Mouse (Mus musculus) ES-Bruce4 (cell line): Measurements from ENCODE around the gene Taf8. TPM values are rescaled to one million over a fixed set of nuclear protein-coding genes. Genes with fewer than 3 reads are reported as not detected.

Experiments used
- H3K27ac ChIP-seq: 2 replicates; pipeline ENCODE4 v1.5.1; 2012; ENCODE audit warnings: low read length, inconsistent platforms; ENCODE audit not compliant: insufficient read depth
- H3K27me3 ChIP-seq: 2 replicates; pipeline ENCODE4 v1.6.1; 2012; ENCODE audit warnings: mild to moderate bottlenecking, low read length, inconsistent platforms; ENCODE audit not compliant: control insufficient read depth, poor library complexity, insufficient read depth, severe bottlenecking
- H3K36me3 ChIP-seq: 2 replicates; pipeline ENCODE4 v1.6.1; 2012; ENCODE audit warnings: inconsistent platforms, mild to moderate bottlenecking, low read length, moderate library complexity; ENCODE audit not compliant: control insufficient read depth, poor library complexity, insufficient read depth, severe bottlenecking
- H3K4me1 ChIP-seq: one replicate; pipeline ENCODE4 v1.8.1; 2011; ENCODE audit warnings: low read length; ENCODE audit not compliant: control insufficient read depth, insufficient read depth
- H3K4me3 ChIP-seq: 2 replicates; pipeline ENCODE4 v1.5.1; 2011; ENCODE audit warnings: low read depth, mild to moderate bottlenecking, low read length
- H3K9ac ChIP-seq: 2 replicates; pipeline ENCODE4 v1.6.1; 2012; ENCODE audit warnings: low read depth, mild to moderate bottlenecking, inconsistent platforms; ENCODE audit not compliant: poor library complexity, severe bottlenecking
- H3K9me3 ChIP-seq: replicated peaks from 2 replicates; pipeline ENCODE4 v1.6.1; 2012; ENCODE audit warnings: mild to moderate bottlenecking, low read length, inconsistent platforms; ENCODE audit not compliant: control insufficient read depth, poor library complexity, insufficient read depth, severe bottlenecking
- CTCF ChIP-seq: IDR thresholded peaks from one replicate; pipeline ENCODE4 v1.8.1; 2011; ENCODE audit warnings: low read depth, low read length
- EP300 ChIP-seq: IDR thresholded peaks from 2 replicates; pipeline ENCODE4 v1.6.1; 2011; ENCODE audit warnings: low read depth, low read length; ENCODE audit not compliant: insufficient read depth
- POLR2A ChIP-seq: IDR thresholded peaks from one replicate; pipeline ENCODE4 v1.8.1; 2011; ENCODE audit warnings: low read length; ENCODE audit not compliant: insufficient read depth
- polyA plus RNA-seq: library from polyadenylated mRNA; stranded (reverse); fragments of >200 nt; gene quantifications from 2 replicates; pipeline ENCODE4 v1.2.4, GENCODE M21; 2011; ENCODE audit warnings: low read depth; ENCODE audit not compliant: missing spikeins, insufficient read depth, insufficient read length

Taf8 gene
- polyA plus RNA-seq, 1 experiment, result 46.6 TPM

DNA sequence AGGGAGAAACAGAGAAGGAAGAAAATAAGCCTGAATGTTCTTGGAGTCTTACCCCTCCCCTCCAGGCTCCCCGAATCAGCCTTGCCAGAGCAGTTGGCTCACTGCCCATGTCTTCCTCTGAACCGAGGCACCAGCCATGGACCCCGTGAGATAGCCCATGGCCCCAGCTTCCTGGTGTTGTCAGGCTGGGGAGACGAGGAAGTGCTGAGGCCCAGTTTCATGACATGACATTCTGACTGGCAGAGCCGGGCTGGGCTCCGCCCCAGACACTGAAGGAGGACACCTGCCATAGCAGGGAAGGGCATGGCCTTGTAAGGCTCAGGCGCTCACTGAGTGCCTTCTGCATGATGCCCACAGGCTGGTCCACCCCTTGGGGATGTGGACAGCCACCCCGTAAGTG is 47.4 kb downstream of the Taf8 start:
- TF ChIP-seq CTCF, result no peak
- Histone ChIP-seq H3K36me3 (no peaks in the 10 kb centered on the region), H3K27ac (no peak overlapping the region), H3K4me3 (no peak overlapping the region), H3K4me1 (peaks cover 11% of the 10 kb centered on the region), H3K9ac (no peak overlapping the region), H3K9me3 (no peaks in the 10 kb centered on the region), H3K27me3 (no peaks in the 10 kb centered on the region)

DNA sequence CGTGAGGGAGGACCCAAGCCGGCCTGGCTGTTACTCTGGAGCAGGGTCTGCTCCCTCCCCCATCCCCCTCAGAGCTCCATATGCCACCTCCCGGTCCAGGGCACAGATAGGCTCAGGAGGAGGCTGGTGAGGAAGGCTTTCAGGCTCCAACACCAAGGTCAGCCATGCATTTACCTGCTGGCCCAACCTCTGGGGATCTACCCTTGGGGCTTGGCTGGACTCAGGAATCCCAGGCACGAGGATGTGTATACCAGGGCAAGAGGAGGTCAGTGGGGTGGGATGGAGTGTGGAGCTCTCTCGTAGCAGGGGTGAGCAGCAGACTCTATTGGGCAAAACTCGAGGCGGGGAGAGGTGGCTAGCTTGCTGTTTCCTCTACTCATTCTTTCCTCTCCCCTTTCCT is 49.2 kb downstream of the Taf8 start:
- TF ChIP-seq POLR2A, result no peak
- no peak for TF ChIP-seq CTCF
- TF ChIP-seq EP300, result no peak
- no peak overlapping the region for H3K27ac ChIP-seq
- H3K36me3 ChIP-seq, result no peaks in the 10 kb centered on the region
- H3K9me3 ChIP-seq, result no peaks in the 10 kb centered on the region
- H3K27me3 ChIP-seq, result no peaks in the 10 kb centered on the region
- no peak overlapping the region for H3K9ac ChIP-seq
- no peak overlapping the region for H3K4me3 ChIP-seq
- peaks cover 19% of the 10 kb centered on the region for H3K4me1 ChIP-seq

DNA sequence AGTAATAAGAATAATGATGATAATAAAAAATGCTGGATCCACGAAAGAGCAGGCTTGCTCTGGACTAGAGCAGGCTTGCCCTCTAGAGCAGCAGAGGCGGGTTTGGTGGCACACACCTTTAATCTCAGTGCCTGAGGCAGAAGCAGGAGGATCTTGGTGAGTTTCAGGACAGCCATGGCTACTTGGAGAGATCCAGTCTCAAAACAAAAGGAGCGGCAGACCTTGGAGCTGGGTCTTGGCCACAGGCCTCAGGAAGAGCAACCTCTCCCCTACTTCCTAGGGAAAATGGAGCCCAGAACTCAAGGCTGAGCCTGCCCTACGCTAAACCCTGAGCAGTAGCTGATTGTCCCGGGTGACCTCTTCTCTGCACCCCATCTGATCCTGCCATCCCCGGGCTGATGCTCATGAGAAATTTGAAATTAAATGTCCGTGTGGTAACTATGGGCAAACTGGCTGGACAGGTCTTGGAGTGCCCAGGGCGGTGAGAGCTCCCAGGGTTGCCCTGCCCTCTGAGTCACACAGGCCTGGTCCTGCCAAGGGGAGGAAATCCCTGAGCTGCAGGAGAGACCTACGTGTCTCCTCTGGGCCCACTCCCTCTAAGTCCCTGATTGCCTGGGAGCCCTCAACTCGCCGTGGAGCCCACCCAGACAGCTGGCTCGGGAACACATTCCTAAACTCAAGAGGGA is 51.1 kb downstream of the Taf8 start:
- H3K9ac ChIP-seq, result no peak overlapping the region
- H3K4me1 ChIP-seq, result peaks cover 19% of the 10 kb centered on the region
- no peak for TF ChIP-seq CTCF
- no peak for TF ChIP-seq POLR2A
- TF ChIP-seq EP300, result no peak
- no peaks in the 10 kb centered on the region for H3K9me3 ChIP-seq
- no peak overlapping the region for H3K27ac ChIP-seq
- H3K27me3 ChIP-seq, result no peaks in the 10 kb centered on the region
- H3K4me3 ChIP-seq, result no peak overlapping the region
- no peaks in the 10 kb centered on the region for H3K36me3 ChIP-seq

DNA sequence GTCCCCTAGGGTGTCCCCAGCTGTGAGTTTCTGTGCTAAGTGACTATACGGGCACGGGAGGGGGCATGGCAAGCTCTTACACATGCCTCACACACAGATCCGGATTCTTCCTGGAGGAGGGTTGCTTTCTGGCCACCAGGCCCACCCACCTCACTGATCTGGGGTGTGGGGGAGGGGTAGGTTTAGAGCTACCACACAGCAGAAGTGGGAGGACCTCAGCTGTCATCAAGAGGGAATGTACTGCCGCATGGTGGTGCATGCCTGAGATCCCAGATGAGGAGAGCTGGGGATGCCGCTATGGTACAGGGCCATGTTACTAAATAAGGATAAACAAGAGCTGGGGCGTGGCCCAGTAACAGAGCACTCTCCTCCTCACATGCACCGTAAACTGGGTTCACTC is 51.9 kb downstream of the Taf8 start:
- Histone ChIP-seq H3K27ac (no peak overlapping the region), H3K36me3 (no peaks in the 10 kb centered on the region), H3K4me1 (peaks cover 19% of the 10 kb centered on the region), H3K9ac (no peak overlapping the region), H3K4me3 (no peak overlapping the region), H3K9me3 (no peaks in the 10 kb centered on the region), H3K27me3 (no peaks in the 10 kb centered on the region)
- TF ChIP-seq CTCF (no peak), EP300 (no peak), POLR2A (no peak)

DNA sequence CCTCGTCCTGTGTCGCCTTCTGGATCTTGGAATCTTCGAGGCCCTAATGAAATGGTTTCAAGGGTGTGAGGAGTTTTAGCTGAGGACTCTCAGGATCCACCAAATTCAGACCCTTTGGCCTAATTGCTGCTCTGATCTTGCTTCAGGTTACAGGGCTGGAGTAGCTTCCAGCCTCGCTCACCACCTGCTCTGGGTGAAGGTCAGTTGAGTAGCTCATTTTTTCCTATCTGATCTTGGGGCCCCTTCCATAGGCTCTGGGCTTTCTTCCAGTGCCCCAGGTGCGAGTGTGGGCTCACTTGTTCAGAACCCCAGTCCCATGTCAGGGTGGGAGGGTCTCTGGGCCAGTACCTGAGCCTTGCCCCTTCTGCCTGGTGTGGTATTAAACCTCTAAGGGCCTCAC is 52.7 kb downstream of the Taf8 start:
- no peaks in the 10 kb centered on the region for H3K36me3 ChIP-seq
- no peak overlapping the region for H3K9ac ChIP-seq
- peak overlapping the region; percentile 5; the same call in 1 of the 2 replicates for H3K27ac ChIP-seq
- H3K4me3 ChIP-seq, result no peak overlapping the region
- H3K4me1 ChIP-seq, result peaks cover 19% of the 10 kb centered on the region
- no peaks in the 10 kb centered on the region for H3K27me3 ChIP-seq
- no peaks in the 10 kb centered on the region for H3K9me3 ChIP-seq
- no peak for TF ChIP-seq EP300

DNA sequence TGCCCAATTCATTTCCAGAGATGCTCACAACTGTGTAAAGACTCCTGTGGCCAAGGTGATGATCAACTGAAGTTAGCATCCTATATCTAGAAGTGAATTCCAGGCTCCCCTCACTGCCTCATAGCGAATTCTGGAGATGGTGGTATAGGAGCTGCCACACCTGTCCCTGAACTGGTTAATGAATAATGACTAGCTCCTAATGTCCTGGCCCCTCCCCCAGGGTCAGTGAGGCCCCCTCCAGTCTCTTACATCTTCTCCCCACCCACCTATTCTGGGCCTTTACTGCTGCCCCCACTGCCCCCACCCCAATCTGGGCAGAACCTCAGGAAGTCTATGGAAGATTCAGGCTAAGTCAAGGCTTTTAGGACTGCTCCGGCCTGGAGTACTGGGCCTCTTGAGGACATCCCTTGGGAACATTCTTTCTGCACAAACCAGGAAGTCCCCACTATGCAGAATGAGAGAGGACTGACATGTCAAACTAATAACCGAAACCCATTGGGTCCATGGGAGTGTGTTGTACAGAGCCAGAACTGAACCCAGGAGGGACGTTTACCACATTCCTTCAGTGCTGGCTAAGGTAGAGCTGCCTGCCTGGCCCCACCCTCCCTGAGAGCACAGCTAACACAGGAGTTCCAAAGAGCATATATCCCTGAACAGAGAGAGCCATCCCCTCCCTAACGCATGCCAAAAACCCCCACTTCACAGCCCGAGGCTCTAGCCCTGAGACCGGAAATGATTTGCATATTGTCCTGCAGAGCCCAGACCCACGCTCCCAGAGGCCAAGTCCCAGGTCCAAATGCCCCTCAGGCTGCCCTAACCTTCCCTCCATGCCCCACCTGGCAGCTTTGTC is 53.3 kb downstream of the Taf8 start:
- Histone ChIP-seq H3K36me3 (no peaks in the 10 kb centered on the region), H3K27me3 (no peaks in the 10 kb centered on the region), H3K9ac (no peak overlapping the region), H3K4me1 (peaks cover 21% of the 10 kb centered on the region), H3K27ac (peak overlapping the region; percentile 16; the same call in 1 of the 2 replicates), H3K9me3 (no peaks in the 10 kb centered on the region), H3K4me3 (no peak overlapping the region)
- TF ChIP-seq CTCF (no peak), EP300 (no peak), POLR2A (no peak)
